9 mouse cellular contexts compared by ENCODE assay signal in genomic region chr5:117158335-117159018, GRCm38 (mm10). TPM values are rescaled to one million over a fixed set of nuclear protein-coding genes. Genes with fewer than 3 reads are reported as not detected.
DNase-seq lines count a peak whose midpoint lies in the region; ATAC-seq lines count a peak whose summit lies in the region.
"Had no signal": no experiment of that assay in that cellular context is flagged by ENCODE, and none has a peak within 500 bp of the region (broad histone marks: within the 10 kb centered on the region; RNA-seq: fewer than 3 reads in every experiment).

No protein-coding gene starts in this region.

- WGBS in forebrain, embryonic 11.5 days: 74% methylated on average over 7 of the region's 7 CpGs

- no peaks in the 10 kb centered on the region for H3K9me3 ChIP-seq in forebrain, embryonic 11.5 days (ENCODE audit: control insufficient read depth, low read length)
- H3K9me3 ChIP-seq: embryonic facial prominence, embryonic 12.5 days; midbrain, embryonic 12.5 days had no signal

- H3K27ac ChIP-seq in forebrain, embryonic 11.5 days (ENCODE audit: low read depth, low read length): no peak overlapping the region
- H3K27ac ChIP-seq: embryonic facial prominence, embryonic 12.5 days; midbrain, embryonic 12.5 days had no signal

- no peaks in the 10 kb centered on the region for H3K27me3 ChIP-seq in forebrain, embryonic 11.5 days (ENCODE audit: control insufficient read depth, insufficient read depth, low read length)
- H3K27me3 ChIP-seq: embryonic facial prominence, embryonic 12.5 days; midbrain, embryonic 12.5 days had no signal

- H3K4me1 ChIP-seq in forebrain, embryonic 11.5 days (replicated peaks; ENCODE audit: control insufficient read depth, insufficient read depth, low read length): 0 out of 2 replicates have a peak, but pooled peaks cover 4% of the 10 kb centered on the region
- H3K4me1 ChIP-seq: embryonic facial prominence, embryonic 12.5 days had no signal

- no peaks in the 10 kb centered on the region for H3K36me3 ChIP-seq in forebrain, embryonic 11.5 days (ENCODE audit: control insufficient read depth, insufficient read depth, low read length)
- H3K36me3 ChIP-seq: embryonic facial prominence, embryonic 12.5 days; midbrain, embryonic 12.5 days had no signal

- no peak overlapping the region for H3K4me2 ChIP-seq in forebrain, embryonic 11.5 days (ENCODE audit: low read depth, low read length, severe bottlenecking)
- H3K4me2 ChIP-seq: embryonic facial prominence, embryonic 12.5 days; midbrain, embryonic 12.5 days had no signal

- H3K9ac ChIP-seq in forebrain, embryonic 11.5 days (ENCODE audit: low read length): no peak overlapping the region
- H3K9ac ChIP-seq: embryonic facial prominence, embryonic 12.5 days; midbrain, embryonic 12.5 days had no signal

- intact Hi-C loops in heart, postnatal 25 days (cut with DNase I): no loop called here

- no peak for ATAC-seq in forebrain, embryonic 11.5 days (replicated peaks; ENCODE audit: low FRiP score)

- DNase-seq in MN1 (ENCODE audit: low spot score): peak; percentile 86
- DNase-seq in adrenal gland, postnatal 10 days: peak; percentile 81
- DNase-seq in heart, postnatal 25 days (ENCODE audit: low spot score): peak; percentile 52
- peak; percentile 51 for DNase-seq in lung, postnatal 10 days
- no peak for DNase-seq in right cerebral cortex, adult 18-20 months
- no peak for DNase-seq in forebrain, embryonic 11.5 days (ENCODE audit: low spot score)
- no peak for DNase-seq in right cerebral cortex, postnatal 10 days (ENCODE audit: low spot score in 2 of 2)

- H3K4me3 ChIP-seq in forebrain, embryonic 11.5 days (ENCODE audit: low read depth, low read length): no peak overlapping the region
- H3K4me3 ChIP-seq: embryonic facial prominence, embryonic 12.5 days; midbrain, embryonic 12.5 days had no signal

RNA-seq across cellular contexts. Expression of gene Taok3, which starts 38.5 kb away (rescaled TPM):
- total RNA-seq in adrenal gland, postnatal 10 days (2021): 10 to 100 TPM; 26.0 to 29.3 TPM
- total RNA-seq in heart, postnatal 25 days (2021): 1 to 10 TPM; 7.6 to 7.9 TPM
- polyA plus RNA-seq in forebrain, embryonic 11.5 days (2014; fragmentation: Nextera tagmentation; extraction: Ambion mirVana): 16.2 and 16.9 TPM in 2 replicates

RNA-seq across cellular contexts. Expression of gene Suds3, which starts 42.6 kb away (rescaled TPM):
- total RNA-seq in adrenal gland, postnatal 10 days (2021): 100 to 1,000 TPM; 100 to 109 TPM
- 10 to 100 TPM; 87.3 to 90.4 TPM for total RNA-seq in heart, postnatal 25 days (2021)
- 51.8 and 52.1 TPM in 2 replicates for polyA plus RNA-seq in forebrain, embryonic 11.5 days (2014; fragmentation: Nextera tagmentation; extraction: Ambion mirVana)

Comparison
In these comparisons a context has a peak if more than half of its experiments do, and no peak if none do; other contexts are left out.
1. DNase-seq: peak in MN1 (single experiment), adrenal gland, postnatal 10 days (single experiment), heart, postnatal 25 days (single experiment) and lung, postnatal 10 days (single experiment); none in right cerebral cortex, adult 18-20 months (single experiment), forebrain, embryonic 11.5 days (single experiment) and right cerebral cortex, postnatal 10 days (0 of 2).